Comparison of ENCODE assay signal across 15 mouse cellular contexts in the genomic region with DNA sequence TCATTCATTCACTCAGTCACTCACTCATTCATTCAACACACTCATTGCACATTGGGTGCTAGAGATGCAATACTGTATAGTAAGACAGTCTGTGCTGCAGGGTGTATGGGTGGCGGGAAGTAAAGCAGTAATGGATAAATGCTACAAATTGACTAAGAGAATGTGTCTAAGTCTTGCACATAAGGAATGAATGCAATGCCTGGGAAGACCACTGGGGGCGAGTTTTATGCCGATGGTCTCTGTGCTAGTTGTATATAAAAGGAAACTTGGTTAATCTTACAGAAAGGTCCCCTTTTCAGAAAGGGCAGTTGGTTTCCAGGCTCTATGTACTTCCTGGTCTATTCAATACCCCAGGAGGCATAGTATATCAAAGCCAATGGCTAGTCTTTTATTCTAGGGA.
DNase-seq lines count a peak whose midpoint lies in the region; ATAC-seq and TF ChIP-seq lines count a peak whose summit lies in the region.
"Had no signal": no experiment of that assay in that cellular context is flagged by ENCODE, and none has a peak within 500 bp of the region (broad histone marks: within the 10 kb centered on the region; RNA-seq: fewer than 3 reads in every experiment).

No protein-coding gene starts in this region.

- no peaks in the 10 kb centered on the region for H3K27me3 ChIP-seq in lung, embryonic 14.5 days (ENCODE audit: insufficient read depth, low read length)
- H3K27me3 ChIP-seq in embryonic facial prominence, embryonic 10.5 days (replicated peaks; ENCODE audit: low read depth, poor library complexity, severe bottlenecking), result no peaks in the 10 kb centered on the region
- H3K27me3 ChIP-seq: embryonic facial prominence, embryonic 12.5 days; liver, embryonic 15.5 days had no signal

- H3K4me1 ChIP-seq in lung, embryonic 14.5 days (ENCODE audit: insufficient read depth), result no peaks in the 10 kb centered on the region
- H3K4me1 ChIP-seq in embryonic facial prominence, embryonic 10.5 days, result peaks cover 18% of the 10 kb centered on the region; the same call in 1 of the 2 replicates
- H3K4me1 ChIP-seq: liver, embryonic 15.5 days had no signal

- WGBS in lung, embryonic 14.5 days, result 65% methylated on average over 3 of the region's 3 CpGs
- WGBS in embryonic facial prominence, embryonic 10.5 days, result 66% methylated on average over 3 of the region's 3 CpGs

- no peak overlapping the region for H3K4me3 ChIP-seq in lung, embryonic 14.5 days (ENCODE audit: low read depth, low read length)
- no peak overlapping the region for H3K4me3 ChIP-seq in embryonic facial prominence, embryonic 10.5 days
- H3K4me3 ChIP-seq: embryonic facial prominence, embryonic 12.5 days; forebrain, embryonic 10.5 days; liver, embryonic 15.5 days had no signal

- no peak overlapping the region for H3K27ac ChIP-seq in lung, embryonic 14.5 days (ENCODE audit: low read depth)
- no peak overlapping the region for H3K27ac ChIP-seq in embryonic facial prominence, embryonic 10.5 days (replicated peaks)
- H3K27ac ChIP-seq: embryonic facial prominence, embryonic 12.5 days; liver, embryonic 15.5 days had no signal

- ATAC-seq in lung, embryonic 14.5 days (ENCODE audit: insufficient read depth), result no peak
- ATAC-seq: Patski had no signal

- H3K36me3 ChIP-seq in lung, embryonic 14.5 days (ENCODE audit: insufficient read depth), result no peaks in the 10 kb centered on the region
- no peaks in the 10 kb centered on the region for H3K36me3 ChIP-seq in embryonic facial prominence, embryonic 10.5 days (replicated peaks)
- H3K36me3 ChIP-seq: embryonic facial prominence, embryonic 12.5 days; forebrain, embryonic 10.5 days; liver, embryonic 15.5 days had no signal

- no peak overlapping the region for H3K4me2 ChIP-seq in lung, embryonic 14.5 days
- H3K4me2 ChIP-seq: embryonic facial prominence, embryonic 12.5 days; liver, embryonic 15.5 days had no signal

- no peaks in the 10 kb centered on the region for H3K9me3 ChIP-seq in lung, embryonic 14.5 days (ENCODE audit: low read depth, low read length)
- no peaks in the 10 kb centered on the region for H3K9me3 ChIP-seq in embryonic facial prominence, embryonic 10.5 days
- H3K9me3 ChIP-seq: embryonic facial prominence, embryonic 12.5 days; forebrain, embryonic 10.5 days; liver, embryonic 15.5 days had no signal

- no peak overlapping the region for H3K9ac ChIP-seq in lung, embryonic 14.5 days
- H3K9ac ChIP-seq: embryonic facial prominence, embryonic 12.5 days; liver, embryonic 15.5 days had no signal

- DNase-seq in embryo, embryonic 10.5 days (ENCODE audit: low spot score), result peak; percentile 13
- DNase-seq in embryo, embryonic 10 days (ENCODE audit: low spot score), result no peak
- peak; percentile 42 for DNase-seq in lung, embryonic 14.5 days
- DNase-seq in lung, postnatal 25 days (ENCODE audit: low spot score), result no peak
- DNase-seq in ZHBTc4 (ENCODE audit: low read depth, low spot score), result peak; percentile 46
- DNase-seq in thymus, postnatal 10 days (ENCODE audit: low spot score in 2 of 2), result peak; percentile 27 to 46
- DNase-seq in embryonic facial prominence, embryonic 10.5 days (ENCODE audit: low spot score), result no peak
- no peak for DNase-seq in adrenal gland, adult 18-20 months (ENCODE audit: low spot score in 2 of 2)
- DNase-seq: adrenal gland, postnatal 36 days; heart, postnatal 4 days; kidney, adult 2 months had no signal

- TF ChIP-seq CTCF in lung, embryonic 14.5 days (IDR thresholded peaks at IDR 0.05; ENCODE audit: low read depth), result peak; percentile 47

Comparison
In these comparisons a context has a peak if more than half of its experiments do, and no peak if none do; other contexts are left out.
1. DNase-seq: peak in embryo, embryonic 10.5 days (single experiment), lung, embryonic 14.5 days (single experiment), ZHBTc4 (single experiment) and thymus, postnatal 10 days (2 of 2); none in embryo, embryonic 10 days (single experiment), lung, postnatal 25 days (single experiment), embryonic facial prominence, embryonic 10.5 days (single experiment) and adrenal gland, adult 18-20 months (0 of 2).